Mouse (Mus musculus) neural tube, embryonic 13.5 days (tissue): ENCODE measurements around the gene Frmd4a. TPM values are rescaled to one million over a fixed set of nuclear protein-coding genes. Genes with fewer than 3 reads are reported as not detected.

Experiments used
- ATAC-seq: fragments of 200-750 bp; cut with Nextera tagmentation; 2 replicates; pipeline ENCODE4 v1.8.0; 2017; ENCODE audit warnings: low read depth, mild to moderate bottlenecking, moderate TSS enrichment, moderate library complexity
- H3K27ac ChIP-seq: fragments of 300-500 bp; sonication (generic); replicated peaks from 2 replicates; pipeline ENCODE4 v1.5.1; 2015; ENCODE audit warnings: moderate library complexity, mild to moderate bottlenecking, inconsistent platforms
- H3K27me3 ChIP-seq: fragments of 300-500 bp; sonication (generic); 2 replicates; pipeline ENCODE4 v1.6.1; 2015; ENCODE audit warnings: mild to moderate bottlenecking, inconsistent platforms
- H3K36me3 ChIP-seq: fragments of 300-500 bp; sonication (generic); 2 replicates; pipeline ENCODE4 v1.6.1; 2015; ENCODE audit warnings: mild to moderate bottlenecking, inconsistent platforms
- H3K4me1 ChIP-seq: fragments of 300-500 bp; sonication (generic); replicated peaks from 2 replicates; pipeline ENCODE4 v1.6.1; 2015; ENCODE audit warnings: inconsistent platforms
- H3K4me2 ChIP-seq: fragments of 300-500 bp; sonication (generic); 2 replicates; pipeline ENCODE4 v1.6.1; 2015; ENCODE audit warnings: inconsistent platforms, mild to moderate bottlenecking, moderate library complexity
- H3K4me3 ChIP-seq: fragments of 300-500 bp; sonication (generic); 2 replicates; pipeline ENCODE4 v1.5.1; 2015; ENCODE audit warnings: mild to moderate bottlenecking, inconsistent platforms
- H3K9ac ChIP-seq: fragments of 300-500 bp; sonication (generic); 2 replicates; pipeline ENCODE4 v1.6.1; 2015; ENCODE audit warnings: moderate library complexity, mild to moderate bottlenecking, inconsistent platforms
- H3K9me3 ChIP-seq: fragments of 300-500 bp; sonication (generic); 2 replicates; pipeline ENCODE4 v1.6.1; 2016; ENCODE audit warnings: inconsistent platforms
- WGBS: fragments of 180-500 bp; shearing (Covaris S2); methylation state at CpG from one replicate; pipeline ENCODE4 v1.1.7; 2015; 5-methylcytosine and 5-hydroxymethylcytosine counted together
- polyA plus RNA-seq: library from polyadenylated mRNA; unstranded; fragments of >200 nt; fragmentation: Nextera tagmentation; extraction: Ambion mirVana; gene quantifications from 2 replicates; pipeline ENCODE4 v1.2.1, GENCODE M21; 2015

The Frmd4a gene
- polyA plus RNA-seq, 1 experiment from 2014 or later = 49.2 TPM

GRCm38 (mm10) chr2:4492485-4493481 is 475.3 kb downstream of the Frmd4a start:
- Histone ChIP-seq H3K27me3 (no peaks in the 10 kb centered on the region), H3K36me3 (peaks cover 19% of the 10 kb centered on the region), H3K9ac (peak overlapping the region; percentile 28; the same call in 1 of the 2 replicates), H3K4me3 (no peak overlapping the region), H3K27ac (peak overlapping the region; percentile 72), H3K4me1 (peaks cover 54% of the 10 kb centered on the region), H3K4me2 (no peak overlapping the region), H3K9me3 (no peaks in the 10 kb centered on the region)
- 50% methylated on average over 20 of the region's 20 CpGs for WGBS
- peak; percentile 67; the same call in 1 of the 2 replicates for ATAC-seq

- ATAC-seq = no peak
Observed at GRCm38 (mm10) chr2:4494478-4494877, 477.0 kb downstream of the Frmd4a start.

GRCm38 (mm10) chr2:4499257-4499656 is 481.7 kb downstream of the Frmd4a start:
- Histone ChIP-seq H3K4me1 (0 out of 2 replicates have a peak, but pooled peaks cover 3% of the 10 kb centered on the region), H3K9me3 (no peaks in the 10 kb centered on the region), H3K9ac (no peak overlapping the region), H3K27ac (no peak overlapping the region), H3K4me2 (no peak overlapping the region), H3K27me3 (no peaks in the 10 kb centered on the region), H3K4me3 (no peak overlapping the region), H3K36me3 (peaks cover 40% of the 10 kb centered on the region)
- 0% methylated on average over 1 of the region's 1 CpGs for WGBS
- ATAC-seq = no peak

More at GRCm38 (mm10) chr2:4494478-4494877, 477.0 kb downstream of the Frmd4a start:
- WGBS = 78% methylated on average over 2 of the region's 2 CpGs
- no peak overlapping the region for H3K4me3 ChIP-seq
- no peak overlapping the region for H3K9ac ChIP-seq
- no peak overlapping the region for H3K27ac ChIP-seq
- H3K4me2 ChIP-seq = no peak overlapping the region
- peaks cover 27% of the 10 kb centered on the region for H3K36me3 ChIP-seq
- no peaks in the 10 kb centered on the region for H3K9me3 ChIP-seq
- no peaks in the 10 kb centered on the region for H3K27me3 ChIP-seq
- peaks cover 45% of the 10 kb centered on the region for H3K4me1 ChIP-seq

GRCm38 (mm10) chr2:4499916-4500315 is 482.4 kb downstream of the Frmd4a start:
- Histone ChIP-seq H3K9me3 (no peaks in the 10 kb centered on the region), H3K27me3 (no peaks in the 10 kb centered on the region), H3K27ac (no peak overlapping the region), H3K36me3 (peaks cover 42% of the 10 kb centered on the region), H3K4me2 (no peak overlapping the region), H3K4me1 (0 out of 2 replicates have a peak, but pooled peaks cover 3% of the 10 kb centered on the region), H3K4me3 (no peak overlapping the region), H3K9ac (no peak overlapping the region)
- WGBS = 92% methylated on average over 9 of the region's 9 CpGs
- no peak for ATAC-seq

GRCm38 (mm10) chr2:4501257-4502027 is 483.9 kb downstream of the Frmd4a start:
- H3K27ac ChIP-seq = no peak overlapping the region
- no peaks in the 10 kb centered on the region for H3K9me3 ChIP-seq
- H3K36me3 ChIP-seq = peaks cover 48% of the 10 kb centered on the region
- H3K9ac ChIP-seq = no peak overlapping the region
- no peak overlapping the region for H3K4me3 ChIP-seq
- no peaks in the 10 kb centered on the region for H3K27me3 ChIP-seq
- 0 out of 2 replicates have a peak, but pooled peaks cover 3% of the 10 kb centered on the region for H3K4me1 ChIP-seq
- H3K4me2 ChIP-seq = no peak overlapping the region
- 78% methylated on average over 15 of the region's 15 CpGs for WGBS
- no peak for ATAC-seq

GRCm38 (mm10) chr2:4504413-4504812 is 486.9 kb downstream of the Frmd4a start:
- ATAC-seq = peak; percentile 56; the same call in 1 of the 2 replicates
- WGBS = 72% methylated on average over 10 of the region's 10 CpGs
- peaks cover 13% of the 10 kb centered on the region for H3K4me1 ChIP-seq

DNA sequence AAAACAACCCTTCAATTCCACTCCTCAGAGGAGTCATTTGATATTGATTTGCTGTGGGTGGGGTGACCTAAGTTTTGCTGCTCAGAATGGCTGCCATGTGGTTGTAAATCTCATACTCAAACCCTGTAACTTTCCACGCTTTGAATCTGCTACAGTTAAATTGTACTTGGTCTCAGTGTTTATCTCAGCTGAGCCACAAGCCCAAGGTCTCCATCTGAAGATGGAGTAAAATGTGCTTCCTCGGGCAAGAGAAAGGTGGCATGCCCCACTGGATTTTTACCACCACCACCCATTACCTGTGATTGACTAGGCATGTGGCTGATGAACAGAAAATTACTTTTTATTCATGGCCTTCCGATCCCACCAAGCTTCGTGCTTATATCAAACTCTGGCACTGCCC is 488.2 kb downstream of the Frmd4a start:
- no peak overlapping the region for H3K9ac ChIP-seq
- ATAC-seq = no peak
- 90% methylated on average over 4 of the region's 4 CpGs for WGBS
- H3K4me3 ChIP-seq = no peak overlapping the region
- H3K27me3 ChIP-seq = no peaks in the 10 kb centered on the region
- H3K4me2 ChIP-seq = no peak overlapping the region
- peaks cover 24% of the 10 kb centered on the region for H3K4me1 ChIP-seq
- peaks cover 30% of the 10 kb centered on the region for H3K36me3 ChIP-seq
- no peak overlapping the region for H3K27ac ChIP-seq
- no peaks in the 10 kb centered on the region for H3K9me3 ChIP-seq

More at GRCm38 (mm10) chr2:4504413-4504812, 486.9 kb downstream of the Frmd4a start:
- Histone ChIP-seq H3K36me3 (peaks cover 38% of the 10 kb centered on the region), H3K4me2 (no peak overlapping the region), H3K27me3 (no peaks in the 10 kb centered on the region), H3K4me3 (no peak overlapping the region), H3K27ac (no peak overlapping the region), H3K9me3 (no peaks in the 10 kb centered on the region), H3K9ac (no peak overlapping the region)

DNA sequence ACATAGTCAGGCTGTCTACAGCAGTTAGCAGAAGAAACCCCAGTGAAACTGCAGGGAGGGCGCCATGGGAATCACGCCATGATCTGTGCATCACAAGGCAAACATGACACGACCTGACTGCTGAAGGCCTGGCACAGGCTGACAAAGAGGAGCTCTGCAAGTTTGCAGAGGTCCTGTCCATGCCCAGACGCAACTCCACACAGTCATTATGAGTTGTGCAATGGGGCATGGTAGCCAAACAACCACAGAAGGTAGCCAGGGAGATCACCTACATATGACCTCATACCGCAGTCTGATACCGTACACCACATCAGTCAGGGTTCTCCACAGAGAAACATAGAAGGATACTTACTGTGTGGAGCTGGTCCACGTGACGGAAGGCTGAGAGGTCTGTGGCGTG is 489.1 kb downstream of the Frmd4a start:
- no peak for ATAC-seq
- Histone ChIP-seq H3K27me3 (no peaks in the 10 kb centered on the region), H3K4me2 (no peak overlapping the region), H3K9ac (no peak overlapping the region), H3K36me3 (peaks cover 24% of the 10 kb centered on the region), H3K4me3 (no peak overlapping the region), H3K9me3 (no peaks in the 10 kb centered on the region), H3K4me1 (peaks cover 29% of the 10 kb centered on the region), H3K27ac (no peak overlapping the region)
- 93% methylated on average over 9 of the region's 9 CpGs for WGBS

DNA sequence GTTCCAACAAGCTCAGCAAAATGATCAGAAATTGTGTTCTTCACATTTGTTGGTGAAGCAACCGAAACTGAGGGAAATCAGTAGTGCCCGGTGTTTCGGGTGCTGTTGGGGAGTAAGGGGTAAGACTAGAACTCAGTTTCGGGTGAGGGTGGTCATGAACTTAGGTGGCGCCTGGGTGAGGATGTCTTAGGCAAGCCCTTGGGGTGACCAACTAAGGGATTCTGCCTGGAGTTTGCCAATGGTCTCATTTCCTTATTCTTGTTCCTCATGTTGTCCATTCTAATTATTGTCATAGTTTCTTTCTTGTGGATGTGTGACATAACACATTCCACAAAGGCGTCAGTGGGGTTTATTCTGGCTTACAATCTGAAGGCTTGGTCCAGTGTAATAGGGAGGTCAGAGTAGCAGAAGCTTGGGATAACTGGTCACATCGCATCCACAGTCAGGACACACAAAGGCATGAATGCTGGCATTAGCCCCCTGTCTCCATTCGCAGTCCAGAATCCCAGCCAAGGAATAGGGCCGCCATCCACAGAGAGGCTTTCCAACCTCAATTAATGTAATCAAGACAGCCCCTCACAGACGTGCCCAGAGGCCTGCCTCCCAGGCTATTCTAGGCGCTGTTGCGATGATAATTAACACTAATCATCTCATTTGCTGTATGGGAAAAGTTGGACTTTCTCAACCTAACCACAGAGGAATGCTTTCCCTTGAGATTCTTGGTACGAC is 490.5 kb downstream of the Frmd4a start:
- H3K4me3 ChIP-seq = no peak overlapping the region
- H3K4me1 ChIP-seq = peaks cover 40% of the 10 kb centered on the region
- ATAC-seq = no peak
- H3K27me3 ChIP-seq = no peaks in the 10 kb centered on the region
- no peaks in the 10 kb centered on the region for H3K9me3 ChIP-seq
- no peak overlapping the region for H3K27ac ChIP-seq
- no peak overlapping the region for H3K9ac ChIP-seq
- 87% methylated on average over 13 of the region's 13 CpGs for WGBS
- peaks cover 24% of the 10 kb centered on the region for H3K36me3 ChIP-seq
- no peak overlapping the region for H3K4me2 ChIP-seq

DNA sequence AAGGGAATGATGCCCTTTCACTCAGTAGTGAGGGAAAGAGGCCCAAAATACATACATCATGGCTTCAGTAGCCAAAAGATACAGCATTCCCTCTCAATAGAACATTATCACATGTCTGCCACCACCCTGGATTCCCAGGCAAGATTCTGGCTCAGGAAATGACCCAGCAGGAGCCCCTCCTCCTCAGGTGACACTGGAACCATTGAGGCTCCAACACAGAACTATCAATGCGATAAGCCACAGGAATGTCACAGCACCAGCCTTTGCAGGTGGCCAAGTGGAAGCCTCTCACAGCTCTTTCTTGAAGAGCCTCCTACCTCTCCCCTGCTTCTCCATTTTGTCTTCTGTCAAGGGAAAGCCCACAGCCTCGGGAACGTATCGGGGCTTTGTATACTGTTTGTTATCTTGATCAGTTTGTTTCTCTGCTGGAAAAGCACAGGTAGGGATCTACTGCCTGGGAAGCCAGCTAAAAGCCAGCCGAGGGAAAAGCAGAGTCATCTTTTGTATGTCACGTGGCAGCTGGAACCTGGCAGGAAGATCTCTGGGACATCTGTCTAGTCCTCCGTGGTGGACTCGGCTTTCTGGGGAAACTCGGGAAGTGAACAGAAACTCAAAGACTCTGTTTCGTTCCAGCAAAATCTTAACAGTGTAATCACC is 491.6 kb downstream of the Frmd4a start:
- Histone ChIP-seq H3K27ac (peak overlapping the region; percentile 57), H3K4me3 (no peak overlapping the region), H3K4me2 (no peak overlapping the region), H3K9ac (no peak overlapping the region; the same call in 1 of the 2 replicates), H3K36me3 (peaks cover 29% of the 10 kb centered on the region), H3K4me1 (peaks cover 40% of the 10 kb centered on the region), H3K27me3 (no peaks in the 10 kb centered on the region), H3K9me3 (no peaks in the 10 kb centered on the region)
- no peak for ATAC-seq
- WGBS = 83% methylated on average over 10 of the region's 10 CpGs

- Histone ChIP-seq H3K4me3 (no peak overlapping the region), H3K9me3 (no peaks in the 10 kb centered on the region), H3K9ac (no peak overlapping the region), H3K27ac (peak overlapping the region; percentile 57), H3K27me3 (no peaks in the 10 kb centered on the region), H3K4me2 (no peak overlapping the region), H3K4me1 (peaks cover 40% of the 10 kb centered on the region), H3K36me3 (peaks cover 32% of the 10 kb centered on the region)
- ATAC-seq = peak; percentile 28; the same call in 1 of the 2 replicates
- 55% methylated on average over 5 of the region's 5 CpGs for WGBS
Observed at GRCm38 (mm10) chr2:4509739-4510138, 492.2 kb downstream of the Frmd4a start.
